Mouse (Mus musculus) liver, embryonic 15.5 days (tissue): ENCODE measurements around the gene Dlx1. TPM values are rescaled to one million over a fixed set of nuclear protein-coding genes. Genes with fewer than 3 reads are reported as not detected.

Experiments
- ATAC-seq: fragments of 200-750 bp; cut with Nextera tagmentation; 2 replicates; pipeline ENCODE4 v1.8.0; 2017; ENCODE audit warnings: moderate number of reproducible peaks, mild to moderate bottlenecking, moderate library complexity; ENCODE audit not compliant: insufficient read depth
- H3K27ac ChIP-seq: fragments of 300-500 bp; sonication (generic); replicated peaks from 2 replicates; pipeline ENCODE4 v1.5.1; 2015; ENCODE audit warnings: mild to moderate bottlenecking, inconsistent platforms
- H3K27me3 ChIP-seq: fragments of 300-500 bp; sonication (generic); 2 replicates; pipeline ENCODE4 v1.6.1; 2015; ENCODE audit warnings: mild to moderate bottlenecking, inconsistent platforms
- H3K36me3 ChIP-seq: fragments of 300-500 bp; sonication (generic); replicated peaks from 2 replicates; pipeline ENCODE4 v1.6.1; 2015; ENCODE audit warnings: moderate library complexity, mild to moderate bottlenecking, inconsistent platforms
- H3K4me1 ChIP-seq: fragments of 300-500 bp; sonication (generic); replicated peaks from 2 replicates; pipeline ENCODE4 v1.6.1; 2015; ENCODE audit warnings: inconsistent platforms
- H3K4me2 ChIP-seq: fragments of 300-500 bp; sonication (generic); 2 replicates; pipeline ENCODE4 v1.6.1; 2015; ENCODE audit warnings: moderate library complexity, mild to moderate bottlenecking, inconsistent platforms
- H3K4me3 ChIP-seq: fragments of 300-500 bp; sonication (generic); replicated peaks from 2 replicates; pipeline ENCODE4 v1.5.1; 2015; ENCODE audit warnings: mild to moderate bottlenecking, inconsistent platforms
- H3K9ac ChIP-seq: fragments of 300-500 bp; sonication (generic); 2 replicates; pipeline ENCODE4 v1.6.1; 2015; ENCODE audit warnings: moderate library complexity, mild to moderate bottlenecking, inconsistent platforms
- H3K9me3 ChIP-seq: fragments of 300-500 bp; sonication (generic); replicated peaks from 2 replicates; pipeline ENCODE4 v1.6.1; 2016; ENCODE audit warnings: inconsistent platforms
- WGBS: fragments of 180-500 bp; shearing (Covaris S2); methylation state at CpG from one replicate; pipeline ENCODE4 v1.1.7; 2015; ENCODE audit warnings: mixed read lengths; ENCODE audit not compliant: insufficient replicate concordance; 5-methylcytosine and 5-hydroxymethylcytosine counted together
- polyA plus RNA-seq: library from polyadenylated mRNA; unstranded; fragments of >200 nt; fragmentation: Nextera tagmentation; extraction: Ambion mirVana; gene quantifications from 2 replicates; pipeline ENCODE4 v1.2.1, GENCODE M21; 2015

Dlx1 gene
- polyA plus RNA-seq, 1 experiment from 2014 or later, result 0.17 TPM

GRCm38 (mm10) chr2:71541418-71542226 is 13.7 kb downstream of the Dlx1 start:
- H3K4me1 ChIP-seq, result peaks cover 50% of the 10 kb centered on the region
- peaks cover 100% of the 10 kb centered on the region for H3K27me3 ChIP-seq
- 3% methylated on average over 37 of the region's 37 CpGs for WGBS
- H3K27ac ChIP-seq, result no peak overlapping the region
- H3K36me3 ChIP-seq, result no peaks in the 10 kb centered on the region
- no peaks in the 10 kb centered on the region for H3K9me3 ChIP-seq
- no peak for ATAC-seq
- no peak overlapping the region for H3K4me3 ChIP-seq
- H3K4me2 ChIP-seq, result no peak overlapping the region
- H3K9ac ChIP-seq, result no peak overlapping the region

DNA sequence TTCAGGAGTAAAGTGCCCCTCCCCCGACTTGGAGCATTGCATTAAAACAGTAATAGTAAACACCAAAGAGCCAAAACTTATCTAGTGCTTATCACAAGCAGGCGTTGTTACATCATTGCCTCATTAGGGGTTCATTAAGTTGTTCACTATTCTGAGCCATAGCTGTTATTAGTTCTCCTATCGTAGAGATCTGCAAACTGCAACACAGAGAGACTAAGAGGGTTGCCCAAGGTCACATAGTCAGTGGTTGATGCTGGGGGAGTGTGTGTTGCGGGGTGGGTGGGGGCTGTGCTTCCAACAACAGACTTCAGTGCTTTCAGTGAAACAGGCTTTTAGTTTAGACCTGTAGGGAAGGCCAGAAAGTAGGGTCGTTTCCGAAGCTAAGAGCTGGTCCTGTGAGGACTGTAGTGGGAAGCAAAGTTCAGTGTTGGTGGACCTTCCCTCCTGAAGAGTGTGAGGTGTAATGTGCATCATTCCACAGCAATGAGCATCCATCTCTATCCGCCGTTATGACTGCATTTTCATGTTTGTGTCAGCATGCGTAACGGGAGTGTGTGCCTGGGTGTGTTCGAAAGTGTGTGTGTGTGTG is 14.4 kb downstream of the Dlx1 start:
- Histone ChIP-seq H3K4me1 (peaks cover 53% of the 10 kb centered on the region), H3K27me3 (peaks cover 100% of the 10 kb centered on the region), H3K4me2 (no peak overlapping the region), H3K27ac (no peak overlapping the region), H3K9ac (no peak overlapping the region), H3K9me3 (no peaks in the 10 kb centered on the region), H3K4me3 (no peak overlapping the region), H3K36me3 (no peaks in the 10 kb centered on the region)
- 7% methylated on average over 11 of the region's 11 CpGs for WGBS
- no peak for ATAC-seq

- Histone ChIP-seq H3K4me2 (peak overlapping the region; percentile 25; the same call in 1 of the 2 replicates), H3K36me3 (no peaks in the 10 kb centered on the region), H3K27ac (no peak overlapping the region), H3K27me3 (peaks cover 97% of the 10 kb centered on the region), H3K4me3 (no peak overlapping the region), H3K9ac (no peak overlapping the region), H3K4me1 (peaks cover 53% of the 10 kb centered on the region), H3K9me3 (no peaks in the 10 kb centered on the region)
- ATAC-seq, result no peak
- WGBS, result 1% methylated on average over 30 of the region's 30 CpGs
Observed at GRCm38 (mm10) chr2:71542816-71543301, 14.9 kb downstream of the Dlx1 start.

GRCm38 (mm10) chr2:71543531-71543930 is 15.6 kb downstream of the Dlx1 start:
- Histone ChIP-seq H3K9me3 (no peaks in the 10 kb centered on the region), H3K9ac (no peak overlapping the region), H3K27me3 (peaks cover 97% of the 10 kb centered on the region), H3K4me1 (peaks cover 50% of the 10 kb centered on the region), H3K36me3 (no peaks in the 10 kb centered on the region), H3K27ac (no peak overlapping the region), H3K4me3 (no peak overlapping the region), H3K4me2 (no peak overlapping the region)
- ATAC-seq, result no peak
- 3% methylated on average over 9 of the region's 9 CpGs for WGBS

DNA sequence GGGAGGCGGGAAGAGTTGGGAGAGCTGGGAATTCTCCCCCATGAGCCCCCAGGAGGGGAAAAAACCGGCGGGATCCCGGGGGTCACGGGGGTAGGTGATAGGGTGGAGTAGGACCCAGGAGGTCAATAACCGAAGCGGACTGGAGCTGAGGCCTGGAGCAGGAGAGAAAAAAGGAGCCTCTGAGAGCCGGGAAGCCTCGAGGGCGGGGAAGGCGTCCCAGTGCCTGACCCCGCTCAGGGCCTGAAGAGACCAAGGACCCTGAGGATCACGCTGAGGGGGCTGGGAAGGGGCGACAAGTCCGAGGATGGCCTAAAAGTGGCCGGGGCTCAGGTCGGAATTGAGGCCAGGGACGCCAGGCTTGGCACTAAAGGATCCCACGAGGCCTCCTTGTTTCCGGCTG is 16.0 kb downstream of the Dlx1 start:
- Histone ChIP-seq H3K27me3 (peaks cover 97% of the 10 kb centered on the region), H3K4me1 (peaks cover 46% of the 10 kb centered on the region), H3K36me3 (no peaks in the 10 kb centered on the region), H3K27ac (no peak overlapping the region), H3K4me3 (no peak overlapping the region), H3K9ac (no peak overlapping the region), H3K9me3 (no peaks in the 10 kb centered on the region), H3K4me2 (no peak overlapping the region)
- ATAC-seq, result no peak
- WGBS, result 3% methylated on average over 20 of the region's 20 CpGs

DNA sequence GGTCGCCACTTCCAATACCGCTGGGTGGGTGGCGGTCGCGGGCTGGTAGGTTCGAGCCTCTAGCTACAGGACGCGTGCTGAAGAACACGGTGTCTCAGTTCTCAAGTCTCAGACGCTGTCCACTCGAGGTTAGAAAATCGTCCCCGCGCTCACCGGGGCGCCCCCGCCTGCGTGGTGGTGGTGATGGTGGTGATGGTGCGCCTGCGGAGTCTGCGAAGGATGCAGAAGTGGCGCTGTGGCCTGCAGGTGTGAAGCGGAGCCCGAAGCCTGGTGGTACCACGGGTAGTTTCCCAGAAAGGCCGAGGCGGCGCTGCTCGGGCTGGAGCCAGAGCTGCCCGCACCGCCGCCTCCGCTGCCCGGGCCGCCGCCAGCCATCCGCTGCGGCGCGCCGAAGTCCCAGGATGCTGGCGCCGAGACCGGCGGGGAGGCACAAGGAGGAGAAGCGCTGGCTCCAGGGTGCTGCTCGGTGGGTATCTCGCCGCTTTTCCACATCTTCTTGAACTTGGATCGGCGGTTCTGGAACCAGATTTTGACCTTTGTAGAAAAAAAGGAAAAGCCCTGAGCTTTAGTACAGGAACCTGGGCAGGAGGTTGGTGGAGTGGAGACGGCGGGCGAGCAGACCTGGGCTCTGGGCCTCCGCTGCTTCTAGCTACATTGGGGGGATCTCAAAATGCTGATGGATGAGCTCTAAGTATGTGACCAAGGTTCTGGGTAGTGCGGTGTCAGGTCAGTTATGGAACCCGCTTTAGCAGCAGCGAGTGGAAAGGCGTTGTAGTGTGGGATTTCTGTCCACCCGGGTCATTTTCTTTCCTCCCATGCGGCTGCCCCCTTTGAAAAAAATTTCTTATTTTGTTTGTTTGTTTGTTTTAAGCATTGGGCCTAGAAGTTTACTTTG is 16.7 kb downstream of the Dlx1 start:
- no peak for ATAC-seq
- peaks cover 97% of the 10 kb centered on the region for H3K27me3 ChIP-seq
- WGBS, result 2% methylated on average over 61 of the region's 61 CpGs
- peaks cover 40% of the 10 kb centered on the region for H3K4me1 ChIP-seq
- H3K36me3 ChIP-seq, result no peaks in the 10 kb centered on the region
- no peak overlapping the region for H3K27ac ChIP-seq
- no peaks in the 10 kb centered on the region for H3K9me3 ChIP-seq
- H3K9ac ChIP-seq, result no peak overlapping the region
- H3K4me2 ChIP-seq, result 0 out of 2 replicates have a peak overlapping the region, but pooled peaks have one; percentile 10
- no peak overlapping the region for H3K4me3 ChIP-seq

DNA sequence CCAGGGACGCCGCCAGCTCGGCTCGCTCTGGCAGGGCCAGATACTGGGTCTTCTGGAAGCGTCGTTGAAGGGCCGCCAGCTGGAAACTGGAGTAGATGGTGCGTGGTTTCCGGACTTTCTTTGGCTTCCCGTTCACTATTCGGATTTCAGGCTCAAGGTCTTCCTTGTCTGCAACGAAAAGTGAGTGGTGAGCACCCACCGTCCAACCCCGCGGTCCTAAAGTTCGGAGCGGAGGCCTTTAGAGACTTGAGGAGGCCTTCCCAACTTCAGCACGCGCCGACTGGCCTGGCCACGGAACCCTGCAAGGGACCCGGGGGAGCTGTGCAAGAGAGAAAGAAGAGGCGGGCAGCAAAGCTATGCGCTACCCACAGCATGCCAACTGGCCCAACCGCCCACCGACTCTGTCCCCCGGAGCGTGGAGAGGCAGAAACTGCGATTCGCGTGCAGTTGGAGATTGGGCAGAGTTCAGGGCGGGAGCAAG is 17.5 kb downstream of the Dlx1 start:
- Histone ChIP-seq H3K4me1 (peaks cover 37% of the 10 kb centered on the region), H3K36me3 (no peaks in the 10 kb centered on the region), H3K4me2 (peak overlapping the region; percentile 73), H3K27me3 (peaks cover 97% of the 10 kb centered on the region), H3K9ac (no peak overlapping the region), H3K27ac (no peak overlapping the region), H3K4me3 (peak overlapping the region; percentile 49), H3K9me3 (no peaks in the 10 kb centered on the region)
- 2% methylated on average over 32 of the region's 32 CpGs for WGBS
- ATAC-seq, result no peak

DNA sequence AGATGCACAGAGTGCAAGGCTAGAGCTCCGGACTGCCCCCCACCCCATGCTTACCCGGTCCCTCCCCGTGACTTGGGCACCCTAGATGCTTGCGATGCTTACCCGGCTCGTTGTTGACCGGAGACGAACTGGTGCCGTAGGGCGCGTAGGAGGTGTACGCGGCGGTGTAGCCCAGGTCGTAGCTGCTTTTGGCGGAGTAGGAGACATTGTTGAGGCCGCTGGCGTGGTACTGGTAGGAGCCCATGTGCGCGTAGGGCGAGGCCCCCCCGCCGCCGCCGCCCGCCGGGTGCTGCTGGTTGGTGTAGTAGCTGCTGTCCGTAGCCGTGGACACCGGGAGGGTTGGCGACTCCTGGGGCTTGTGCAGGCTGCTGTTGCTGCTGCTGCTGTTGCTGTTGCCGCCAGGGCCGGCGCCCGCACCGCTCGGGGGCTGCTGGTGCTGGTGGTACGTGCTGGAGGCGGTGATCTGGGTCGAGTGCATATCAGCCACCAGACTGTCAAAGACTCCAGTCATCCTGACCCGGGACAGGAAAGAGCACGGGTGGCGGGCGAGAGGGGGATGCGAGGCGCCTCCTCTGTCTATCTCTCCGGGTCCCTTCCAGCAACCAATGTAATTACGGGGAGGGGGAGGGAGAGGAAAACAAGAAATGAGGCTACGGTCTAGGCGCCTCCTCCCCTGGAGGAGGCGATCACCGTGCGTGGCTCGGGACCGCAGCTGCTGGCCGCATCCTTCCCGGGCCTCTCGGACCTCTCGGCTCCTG is 18.1 kb downstream of the Dlx1 start:
- peak; percentile 31; the same call in 1 of the 2 replicates for ATAC-seq
- Histone ChIP-seq H3K9ac (no peak overlapping the region), H3K9me3 (no peaks in the 10 kb centered on the region), H3K27ac (no peak overlapping the region), H3K4me1 (peaks cover 36% of the 10 kb centered on the region), H3K27me3 (peaks cover 97% of the 10 kb centered on the region), H3K4me2 (peak overlapping the region; percentile 73), H3K36me3 (no peaks in the 10 kb centered on the region), H3K4me3 (peak overlapping the region; percentile 49)
- under 1% methylated on average over 59 of the region's 59 CpGs for whole genome bisulfite sequencing

- under 1% methylated on average over 37 of the region's 37 CpGs for WGBS
- no peak within 1 kb of the TSS for H3K27ac ChIP-seq
- no peaks in the 10 kb centered on the region for H3K9me3 ChIP-seq
- peak within 1 kb of the TSS; percentile 49 for H3K4me3 ChIP-seq
- peak within 1 kb of the TSS; percentile 73 for H3K4me2 ChIP-seq
- H3K27me3 ChIP-seq, result peaks cover 97% of the 10 kb centered on the region
- ATAC-seq, result no peak
- H3K9ac ChIP-seq, result no peak within 1 kb of the TSS
- no peaks in the 10 kb centered on the region for H3K36me3 ChIP-seq
- peaks cover 33% of the 10 kb centered on the region for H3K4me1 ChIP-seq
Observed at GRCm38 (mm10) chr2:71546640-71547071, 18.7 kb downstream of the Dlx1 start, which contains the start of gene Dlx2. Gene Dlx2, minus strand, starts transcription at chr2:71546754.

DNA sequence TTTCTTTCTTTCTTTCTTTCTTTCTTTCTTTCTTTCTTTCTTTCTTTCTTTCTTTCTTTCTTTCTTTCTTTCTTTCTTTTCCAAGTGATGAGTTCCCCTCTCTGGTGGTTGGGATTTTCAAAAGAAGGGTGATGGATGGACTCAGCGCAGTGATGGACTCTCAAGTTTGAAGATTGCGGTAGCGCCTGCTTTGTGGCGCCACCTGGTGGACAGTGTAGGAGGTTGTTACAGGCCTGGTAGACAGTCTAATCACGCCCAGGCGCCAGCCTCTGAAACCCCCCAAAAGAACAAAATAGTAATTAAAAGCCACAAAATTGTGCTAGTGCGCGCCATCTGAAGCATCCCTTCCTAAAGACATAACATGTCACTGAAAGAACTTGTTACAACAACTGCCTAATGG is 19.9 kb downstream of the Dlx1 start:
- H3K9me3 ChIP-seq, result no peaks in the 10 kb centered on the region
- peaks cover 33% of the 10 kb centered on the region for H3K4me1 ChIP-seq
- H3K4me2 ChIP-seq, result no peak overlapping the region
- H3K4me3 ChIP-seq, result no peak overlapping the region
- H3K27ac ChIP-seq, result no peak overlapping the region
- peaks cover 97% of the 10 kb centered on the region for H3K27me3 ChIP-seq
- no peaks in the 10 kb centered on the region for H3K36me3 ChIP-seq
- ATAC-seq, result no peak
- WGBS, result 2% methylated on average over 8 of the region's 8 CpGs
- H3K9ac ChIP-seq, result no peak overlapping the region
